ENCODE assay signal across 9 mouse cellular contexts in genomic region chr2:167485501-167486377, GRCm38 (mm10). TPM values are rescaled to one million over a fixed set of nuclear protein-coding genes. Genes with fewer than 3 reads are reported as not detected.
DNase-seq lines count a peak whose midpoint lies in the region; ATAC-seq lines count a peak whose summit lies in the region.
"Had no signal": no experiment of that assay in that cellular context is flagged by ENCODE, and none has a peak within 500 bp of the region (broad histone marks: within the 10 kb centered on the region; RNA-seq: fewer than 3 reads in every experiment).

No protein-coding gene starts in this region.

- H3K9ac ChIP-seq in heart, embryonic 12.5 days, result no peak overlapping the region; the same call in 1 of the 2 replicates
- H3K9ac ChIP-seq: limb, embryonic 12.5 days had no signal

- H3K9me3 ChIP-seq in heart, embryonic 12.5 days (replicated peaks), result no peaks in the 10 kb centered on the region
- H3K9me3 ChIP-seq: limb, embryonic 12.5 days had no signal

- H3K36me3 ChIP-seq in heart, embryonic 12.5 days, result peaks cover 49% of the 10 kb centered on the region

- DNase-seq in heart, adult 11 months, result peak; percentile 96
- DNase-seq in right cerebral cortex, postnatal 4 days, result peak; percentile 66
- DNase-seq in right cerebral cortex, postnatal 36 days (ENCODE audit: low spot score in 2 of 2), result no peak
- DNase-seq in gastrocnemius, postnatal 25 days, result peak; percentile 68
- DNase-seq in layer of hippocampus, postnatal 36 days, result peak; percentile 66 to 72
- DNase-seq in embryo, embryonic 10 days (ENCODE audit: low spot score), result no peak

- H3K4me1 ChIP-seq in heart, embryonic 12.5 days (replicated peaks), result peaks cover 30% of the 10 kb centered on the region

- no peak overlapping the region for H3K27ac ChIP-seq in heart, embryonic 12.5 days (ENCODE audit: poor library complexity, severe bottlenecking)
- H3K27ac ChIP-seq: limb, embryonic 12.5 days had no signal

- no peak overlapping the region for H3K4me3 ChIP-seq in heart, embryonic 12.5 days
- H3K4me3 ChIP-seq: limb, embryonic 12.5 days had no signal

- no peak overlapping the region for H3K4me2 ChIP-seq in heart, embryonic 12.5 days
- H3K4me2 ChIP-seq: limb, embryonic 12.5 days had no signal

- no peaks in the 10 kb centered on the region for H3K27me3 ChIP-seq in heart, embryonic 12.5 days (replicated peaks)
- H3K27me3 ChIP-seq: limb, embryonic 12.5 days had no signal

- ATAC-seq in heart, embryonic 12.5 days (ENCODE audit: insufficient number of reproducible peaks, low FRiP score), result no peak
- ATAC-seq in megakaryocyte, adult 5-6 weeks (ENCODE audit: poor library complexity, severe bottlenecking), result no peak

- WGBS in heart, embryonic 12.5 days, result 82% methylated on average over 7 of the region's 7 CpGs

RNA-seq across cellular contexts. Expression of gene Rnf114, which starts 6.7 kb away (rescaled TPM):
- 61.4 and 62.9 TPM in 2 replicates for polyA plus RNA-seq in heart, embryonic 12.5 days (2016; fragmentation: Nextera tagmentation; extraction: Ambion mirVana)
- 10 to 100 TPM; 23.0 to 28.4 TPM for total RNA-seq in gastrocnemius, postnatal 25 days (2021)
- total RNA-seq in layer of hippocampus, postnatal 36 days (2021), result 10 to 100 TPM; 48.4 to 51.1 TPM
- 59.7 and 61.7 TPM in 2 replicates for total RNA-seq in megakaryocyte, adult 5-6 weeks (2015)
- total RNA-seq in megakaryocyte, adult 5-6 weeks (2017), result 36.3 and 37.8 TPM in 2 replicates

RNA-seq across cellular contexts. Expression of gene Spata2, which starts 6.9 kb away (rescaled TPM):
- 14.6 and 15.4 TPM in 2 replicates for polyA plus RNA-seq in heart, embryonic 12.5 days (2016; fragmentation: Nextera tagmentation; extraction: Ambion mirVana)
- total RNA-seq in gastrocnemius, postnatal 25 days (2021), result 10 to 100 TPM; 15.1 to 15.7 TPM
- 10 to 100 TPM; 77.8 to 83.1 TPM for total RNA-seq in layer of hippocampus, postnatal 36 days (2021)
- 9.0 and 11.3 TPM in 2 replicates for total RNA-seq in megakaryocyte, adult 5-6 weeks (2015)
- total RNA-seq in megakaryocyte, adult 5-6 weeks (2017), result 6.3 and 10.3 TPM in 2 replicates

RNA-seq across cellular contexts. Expression of gene Snai1, which starts 52.3 kb away (rescaled TPM):
- polyA plus RNA-seq in heart, embryonic 12.5 days (2016; fragmentation: Nextera tagmentation; extraction: Ambion mirVana), result 18.8 and 21.4 TPM in 2 replicates
- 1 to 10 TPM; 1.3 TPM for total RNA-seq in gastrocnemius, postnatal 25 days (2021)
- under 1 TPM; 0.50 to 0.94 TPM for total RNA-seq in layer of hippocampus, postnatal 36 days (2021)
- total RNA-seq in megakaryocyte, adult 5-6 weeks (2015), result 0.40 and 1.8 TPM in 2 replicates
- total RNA-seq in megakaryocyte, adult 5-6 weeks (2017), result 0.40 TPM in 1 of 2 replicates, not detected in the other

Comparison
In these comparisons a context has a peak if more than half of its experiments do, and no peak if none do; other contexts are left out.
1. DNase-seq: peak in heart, adult 11 months (single experiment), right cerebral cortex, postnatal 4 days (single experiment), gastrocnemius, postnatal 25 days (single experiment) and layer of hippocampus, postnatal 36 days (2 of 2); none in right cerebral cortex, postnatal 36 days (0 of 2) and embryo, embryonic 10 days (single experiment).
2. RNA of gene Spata2, which starts 6.9 kb away (total RNA-seq): 77.8 to 83.1 TPM in layer of hippocampus, postnatal 36 days; 15.1 to 15.7 TPM in gastrocnemius, postnatal 25 days and 6.3 to 11.3 TPM in megakaryocyte, adult 5-6 weeks; every median in the first group is over 4 times any median in the second.